ENCODE assay signal across 23 mouse cellular contexts in the genomic region with DNA sequence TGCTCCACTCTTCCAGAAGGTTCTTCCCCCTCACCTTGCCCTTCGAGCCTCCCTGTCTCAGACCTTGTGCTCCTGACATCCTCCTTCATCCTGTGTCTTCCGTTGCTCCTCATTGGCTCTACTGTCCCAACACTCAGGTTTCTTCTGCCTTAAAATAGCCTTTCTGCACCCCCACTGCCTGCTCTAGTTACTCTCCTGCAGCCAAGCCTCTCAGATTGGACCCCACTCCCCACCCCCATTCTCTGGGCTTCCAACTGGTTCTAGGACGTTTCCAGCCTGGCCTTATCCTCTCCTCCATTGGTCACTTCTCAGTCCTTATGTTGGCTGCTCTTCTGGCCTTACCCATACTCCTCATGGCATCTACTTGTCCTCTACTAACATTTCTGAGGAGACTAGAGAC. TPM values are rescaled to one million over a fixed set of nuclear protein-coding genes. Genes with fewer than 3 reads are reported as not detected.
A peak's percentile ranks its signal among the peaks of the same experiment; 100 is the strongest.
DNase-seq lines count a peak whose midpoint lies in the region; ATAC-seq and TF ChIP-seq lines count a peak whose summit lies in the region.
"Had no signal": no experiment of that assay in that cellular context is flagged by ENCODE, and none has a peak within 500 bp of the region (broad histone marks: within the 10 kb centered on the region; RNA-seq: fewer than 3 reads in every experiment).

No protein-coding gene starts in this region.

- no peaks in the 10 kb centered on the region for H3K36me3 ChIP-seq in midbrain, embryonic 11.5 days (ENCODE audit: control insufficient read depth, insufficient read depth, low read length)
- no peaks in the 10 kb centered on the region for H3K36me3 ChIP-seq in midbrain, postnatal 0 days (ENCODE audit: insufficient read depth, low read length)
- H3K36me3 ChIP-seq: embryonic facial prominence, embryonic 10.5 days; embryonic facial prominence, embryonic 12.5 days; forebrain, embryonic 15.5 days; G1E had no signal

- H3K27ac ChIP-seq in midbrain, embryonic 11.5 days (ENCODE audit: low read depth, low read length): no peak overlapping the region
- no peak overlapping the region for H3K27ac ChIP-seq in midbrain, postnatal 0 days (ENCODE audit: low read depth, low read length)
- H3K27ac ChIP-seq: embryonic facial prominence, embryonic 10.5 days; embryonic facial prominence, embryonic 12.5 days; forebrain, embryonic 13.5 days; forebrain, embryonic 15.5 days had no signal

- no peaks in the 10 kb centered on the region for H3K27me3 ChIP-seq in midbrain, embryonic 11.5 days (ENCODE audit: control insufficient read depth, insufficient read depth, low read length)
- no peaks in the 10 kb centered on the region for H3K27me3 ChIP-seq in midbrain, postnatal 0 days (ENCODE audit: insufficient read depth, low read length)
- H3K27me3 ChIP-seq: embryonic facial prominence, embryonic 12.5 days; forebrain, embryonic 13.5 days; forebrain, embryonic 15.5 days had no signal

- 76% methylated on average over 3 of the region's 3 CpGs for WGBS in midbrain, embryonic 11.5 days
- 77% methylated on average over 3 of the region's 3 CpGs for WGBS in midbrain, postnatal 0 days

- H3K4me2 ChIP-seq in midbrain, embryonic 11.5 days: no peak overlapping the region
- H3K4me2 ChIP-seq in midbrain, postnatal 0 days (ENCODE audit: low read depth, low read length, poor library complexity, severe bottlenecking): no peak overlapping the region
- H3K4me2 ChIP-seq: embryonic facial prominence, embryonic 12.5 days; forebrain, embryonic 13.5 days; forebrain, embryonic 15.5 days had no signal

- no peak for TF ChIP-seq CTCF in midbrain, postnatal 0 days (IDR thresholded peaks at IDR 0.05)

- no peak overlapping the region for H3K9ac ChIP-seq in midbrain, embryonic 11.5 days (ENCODE audit: low read length)
- H3K9ac ChIP-seq in midbrain, postnatal 0 days (replicated peaks; ENCODE audit: low read length, poor library complexity, severe bottlenecking): no peak overlapping the region
- H3K9ac ChIP-seq: embryonic facial prominence, embryonic 12.5 days; forebrain, embryonic 13.5 days; forebrain, embryonic 15.5 days had no signal

- DNase-seq in gastrocnemius, adult 18-20 months (ENCODE audit: low spot score): peak; percentile 86
- no peak for DNase-seq in gastrocnemius, postnatal 10 days
- DNase-seq in midbrain, embryonic 11.5 days (ENCODE audit: low spot score, missing footprints): peak; percentile 33
- no peak for DNase-seq in midbrain, postnatal 0 days (ENCODE audit: low spot score)
- peak; percentile 73 to 80 for DNase-seq in gastrocnemius, adult 8-10 months (ENCODE audit: low spot score in 2 of 2)
- peak; percentile 82 for DNase-seq in gastrocnemius, postnatal 25 days
- DNase-seq in Muller cell, postnatal 12 days (ENCODE audit: inconsistent ontology term): no peak
- DNase-seq in layer of hippocampus, adult 9-10 months (ENCODE audit: low spot score): no peak
- DNase-seq: adrenal gland, adult 2 months; adrenal gland, postnatal 10 days; adrenal gland, postnatal 25 days; B cell, adult 2 months; cerebellum, adult 11-12 months; cerebellum, adult 2 months; cerebellum, adult 9-10 months; cerebellum, postnatal 10 days; cerebellum, postnatal 25 days had no signal

- no peak overlapping the region for H3K4me3 ChIP-seq in midbrain, embryonic 11.5 days (ENCODE audit: low read depth, low read length)
- no peak overlapping the region for H3K4me3 ChIP-seq in midbrain, postnatal 0 days (ENCODE audit: low read depth, low read length)
- H3K4me3 ChIP-seq: embryonic facial prominence, embryonic 10.5 days; embryonic facial prominence, embryonic 12.5 days; forebrain, embryonic 13.5 days; forebrain, embryonic 15.5 days had no signal

- H3K4me1 ChIP-seq in midbrain, embryonic 11.5 days (ENCODE audit: control insufficient read depth, insufficient read depth, low read length): no peaks in the 10 kb centered on the region
- no peaks in the 10 kb centered on the region for H3K4me1 ChIP-seq in midbrain, postnatal 0 days (ENCODE audit: insufficient read depth, low read length)
- H3K4me1 ChIP-seq: forebrain, embryonic 13.5 days; forebrain, embryonic 15.5 days had no signal

- no peak for ATAC-seq in midbrain, embryonic 11.5 days (ENCODE audit: low FRiP score)
- ATAC-seq in midbrain, postnatal 0 days (ENCODE audit: low FRiP score): no peak
- ATAC-seq: CD4-positive, CD25-positive, alpha-beta regulatory T cell, adult 4 months; forebrain, embryonic 13.5 days; forebrain, embryonic 15.5 days had no signal

- H3K9me3 ChIP-seq in midbrain, embryonic 11.5 days (ENCODE audit: control insufficient read depth, low read length): no peaks in the 10 kb centered on the region
- no peaks in the 10 kb centered on the region for H3K9me3 ChIP-seq in midbrain, postnatal 0 days (ENCODE audit: low read length)
- H3K9me3 ChIP-seq: embryonic facial prominence, embryonic 12.5 days; forebrain, embryonic 13.5 days; forebrain, embryonic 15.5 days had no signal

RNA-seq across cellular contexts. Expression of a gene that starts 9.2 kb away (rescaled TPM):
- under 1 TPM; 0.26 to 0.27 TPM for total RNA-seq in gastrocnemius, adult 18-20 months (2021)
- total RNA-seq in gastrocnemius, postnatal 10 days (2021): under 1 TPM; 0.54 to 0.77 TPM
- 0.33 TPM in 1 of 2 replicates, not detected in the other for polyA plus RNA-seq in midbrain, embryonic 11.5 days (2014; fragmentation: Nextera tagmentation; extraction: Ambion mirVana)
- not detected in 2 replicates for total RNA-seq in midbrain, postnatal 0 days (2014; rRNA removed)
- polyA plus RNA-seq in midbrain, postnatal 0 days (2015; fragmentation: Nextera tagmentation; extraction: Ambion mirVana): 0.22 and 0.33 TPM in 2 replicates
- total RNA-seq in gastrocnemius, adult 8-10 months (2022): not detected
- total RNA-seq in gastrocnemius, postnatal 25 days (2021): under 1 TPM; 0.31 to 0.32 TPM
- total RNA-seq: G1E had no signal
- polyA plus RNA-seq: CD4-positive, CD25-positive, alpha-beta regulatory T cell, adult 4 months; G1E had no signal

RNA-seq across cellular contexts. Expression of a gene that starts 18.1 kb away (rescaled TPM):
- 10 to 100 TPM; 25.0 to 31.3 TPM for total RNA-seq in gastrocnemius, adult 18-20 months (2021)
- 10 to 100 TPM; 24.4 to 27.2 TPM for total RNA-seq in gastrocnemius, postnatal 10 days (2021)
- polyA plus RNA-seq in midbrain, embryonic 11.5 days (2014; fragmentation: Nextera tagmentation; extraction: Ambion mirVana): 57.9 and 67.4 TPM in 2 replicates
- total RNA-seq in midbrain, postnatal 0 days (2014; rRNA removed): 33.5 and 61.1 TPM in 2 replicates
- 74.2 and 75.6 TPM in 2 replicates for polyA plus RNA-seq in midbrain, postnatal 0 days (2015; fragmentation: Nextera tagmentation; extraction: Ambion mirVana)
- total RNA-seq in gastrocnemius, adult 8-10 months (2022): 10 to 100 TPM; 28.6 to 35.4 (median 31.8) TPM
- 10 to 100 TPM; 22.3 to 31.3 TPM for total RNA-seq in gastrocnemius, postnatal 25 days (2021)

RNA-seq across cellular contexts. Expression of a gene that starts 48.1 kb away (rescaled TPM):
- 100 to 1,000 TPM; 206 to 234 TPM for total RNA-seq in gastrocnemius, adult 18-20 months (2021)
- total RNA-seq in gastrocnemius, postnatal 10 days (2021): 10 to 100 TPM; 22.5 to 23.1 TPM
- 1.3 TPM in 2 replicates for polyA plus RNA-seq in midbrain, embryonic 11.5 days (2014; fragmentation: Nextera tagmentation; extraction: Ambion mirVana)
- 6.9 and 7.7 TPM in 2 replicates for total RNA-seq in midbrain, postnatal 0 days (2014; rRNA removed)
- polyA plus RNA-seq in midbrain, postnatal 0 days (2015; fragmentation: Nextera tagmentation; extraction: Ambion mirVana): 6.9 and 7.0 TPM in 2 replicates
- total RNA-seq in gastrocnemius, adult 8-10 months (2022): 100 to 1,000 TPM; 114 to 232 (median 117) TPM
- 10 to 100 TPM; 52.2 to 90.7 TPM for total RNA-seq in gastrocnemius, postnatal 25 days (2021)
- total RNA-seq: G1E had no signal

Comparison
In these comparisons a context has a peak if more than half of its experiments do, and no peak if none do; other contexts are left out.
1. DNase-seq: peak in gastrocnemius, adult 18-20 months (single experiment), midbrain, embryonic 11.5 days (single experiment), gastrocnemius, adult 8-10 months (2 of 2) and gastrocnemius, postnatal 25 days (single experiment); none in gastrocnemius, postnatal 10 days (single experiment), midbrain, postnatal 0 days (single experiment), Muller cell, postnatal 12 days (single experiment) and layer of hippocampus, adult 9-10 months (single experiment).